Mouse (Mus musculus) liver, embryonic 13.5 days (tissue): Measurements from ENCODE around the gene Arid1b. TPM values are rescaled to one million over a fixed set of nuclear protein-coding genes. Genes with fewer than 3 reads are reported as not detected.

Experiments
- ATAC-seq: fragments of 200-750 bp; cut with Nextera tagmentation; 2 replicates; pipeline ENCODE4 v1.8.0; 2017; ENCODE audit warnings: low read depth, mild to moderate bottlenecking, moderate number of reproducible peaks, moderate library complexity
- DNase-seq: peaks from one replicate; pipeline ENCODE4 v3.0.0; 2022
- H3K27ac ChIP-seq: fragments of 300-500 bp; sonication (generic); 2 replicates; pipeline ENCODE4 v1.5.1; 2015; ENCODE audit warnings: moderate library complexity, mild to moderate bottlenecking, inconsistent platforms
- H3K27me3 ChIP-seq: fragments of 300-500 bp; sonication (generic); 2 replicates; pipeline ENCODE4 v1.6.1; 2015; ENCODE audit warnings: mild to moderate bottlenecking, inconsistent platforms
- H3K36me3 ChIP-seq: fragments of 300-500 bp; sonication (generic); 2 replicates; pipeline ENCODE4 v1.6.1; 2015; ENCODE audit warnings: mild to moderate bottlenecking, inconsistent platforms
- H3K4me1 ChIP-seq: fragments of 300-500 bp; sonication (generic); replicated peaks from 2 replicates; pipeline ENCODE4 v1.6.1; 2015; ENCODE audit warnings: inconsistent platforms
- H3K4me2 ChIP-seq: fragments of 300-500 bp; sonication (generic); 2 replicates; pipeline ENCODE4 v1.6.1; 2015; ENCODE audit warnings: inconsistent platforms, mild to moderate bottlenecking, moderate library complexity
- H3K4me3 ChIP-seq: fragments of 300-500 bp; sonication (generic); replicated peaks from 2 replicates; pipeline ENCODE4 v1.5.1; 2015; ENCODE audit warnings: mild to moderate bottlenecking, inconsistent platforms
- H3K9ac ChIP-seq: fragments of 300-500 bp; sonication (generic); 2 replicates; pipeline ENCODE4 v1.6.1; 2015; ENCODE audit warnings: mild to moderate bottlenecking, inconsistent platforms
- H3K9me3 ChIP-seq: fragments of 300-500 bp; sonication (generic); replicated peaks from 2 replicates; pipeline ENCODE4 v1.6.1; 2016; ENCODE audit warnings: inconsistent platforms
- WGBS: fragments of 180-500 bp; shearing (Covaris S2); methylation state at CpG from one replicate; pipeline ENCODE4 v1.1.7; 2015; ENCODE audit not compliant: insufficient replicate concordance; 5-methylcytosine and 5-hydroxymethylcytosine counted together
- polyA plus RNA-seq: library from polyadenylated mRNA; unstranded; fragments of >200 nt; fragmentation: Nextera tagmentation; extraction: Ambion mirVana; gene quantifications from 2 replicates; pipeline ENCODE4 v1.2.1, GENCODE M21; 2015

The Arid1b gene
- polyA plus RNA-seq, 1 experiment from 2014 or later = 2.0 TPM

- Histone ChIP-seq H3K9ac (no peak overlapping the region), H3K9me3 (no peaks in the 10 kb centered on the region), H3K4me2 (no peak overlapping the region), H3K36me3 (no peaks in the 10 kb centered on the region), H3K27ac (no peak overlapping the region), H3K4me3 (no peak overlapping the region), H3K27me3 (no peaks in the 10 kb centered on the region), H3K4me1 (peaks cover 2% of the 10 kb centered on the region)
- ATAC-seq (no peak), DNase-seq (no peak)
- 66% methylated on average over 8 of the region's 8 CpGs for WGBS
Observed at GRCm38 (mm10) chr17:5372951-5373350, 378.8 kb downstream of the Arid1b start.

GRCm38 (mm10) chr17:5377151-5377929, 383.2 kb downstream of the Arid1b start:
- no peak for DNase-seq
- no peak overlapping the region for H3K27ac ChIP-seq
- no peak overlapping the region for H3K4me3 ChIP-seq
- H3K4me1 ChIP-seq = peaks cover 5% of the 10 kb centered on the region
- 0 out of 2 replicates have a peak overlapping the region, but pooled peaks have one; percentile 5 for H3K4me2 ChIP-seq
- WGBS = 24% methylated on average over 11 of the region's 11 CpGs
- H3K27me3 ChIP-seq = no peaks in the 10 kb centered on the region
- H3K36me3 ChIP-seq = no peaks in the 10 kb centered on the region
- H3K9me3 ChIP-seq = no peaks in the 10 kb centered on the region
- ATAC-seq = no peak
- no peak overlapping the region for H3K9ac ChIP-seq

- no peaks in the 10 kb centered on the region for H3K36me3 ChIP-seq
- H3K4me3 ChIP-seq = no peak overlapping the region
- WGBS = 25% methylated on average over 7 of the region's 7 CpGs
- no peaks in the 10 kb centered on the region for H3K27me3 ChIP-seq
- no peak overlapping the region for H3K9ac ChIP-seq
- H3K27ac ChIP-seq = no peak overlapping the region
- peak; percentile 50 for DNase-seq
- H3K9me3 ChIP-seq = no peaks in the 10 kb centered on the region
- 0 out of 2 replicates have a peak overlapping the region, but pooled peaks have one; percentile 5 for H3K4me2 ChIP-seq
- no peak for ATAC-seq
- peaks cover 5% of the 10 kb centered on the region for H3K4me1 ChIP-seq
Observed at GRCm38 (mm10) chr17:5377930-5378310, 383.8 kb downstream of the Arid1b start.

GRCm38 (mm10) chr17:5385694-5386093, 391.6 kb downstream of the Arid1b start:
- Histone ChIP-seq H3K4me3 (no peak overlapping the region), H3K9ac (no peak overlapping the region), H3K9me3 (no peaks in the 10 kb centered on the region), H3K27ac (no peak overlapping the region), H3K4me2 (no peak overlapping the region), H3K27me3 (no peaks in the 10 kb centered on the region), H3K4me1 (no peaks in the 10 kb centered on the region), H3K36me3 (no peaks in the 10 kb centered on the region)
- DNase-seq (no peak), ATAC-seq (no peak)
- 61% methylated on average over 1 of the region's 1 CpGs for WGBS

GRCm38 (mm10) chr17:5386885-5387545, 392.9 kb downstream of the Arid1b start:
- Histone ChIP-seq H3K9me3 (no peaks in the 10 kb centered on the region), H3K4me2 (no peak overlapping the region), H3K4me3 (no peak overlapping the region), H3K4me1 (no peaks in the 10 kb centered on the region), H3K36me3 (no peaks in the 10 kb centered on the region), H3K9ac (no peak overlapping the region), H3K27me3 (no peaks in the 10 kb centered on the region), H3K27ac (no peak overlapping the region)
- DNase-seq (no peak), ATAC-seq (no peak)
- 75% methylated on average over 12 of the region's 12 CpGs for WGBS

GRCm38 (mm10) chr17:5388351-5388750, 394.2 kb downstream of the Arid1b start:
- 60% methylated on average over 3 of the region's 3 CpGs for whole genome bisulfite sequencing
- no peaks in the 10 kb centered on the region for H3K36me3 ChIP-seq
- DNase-seq = no peak

GRCm38 (mm10) chr17:5390682-5391081, 396.6 kb downstream of the Arid1b start:
- DNase-seq = no peak
- H3K4me3 ChIP-seq = no peak overlapping the region
- H3K27ac ChIP-seq = no peak overlapping the region
- no peaks in the 10 kb centered on the region for H3K9me3 ChIP-seq
- no peak overlapping the region for H3K9ac ChIP-seq
- H3K4me1 ChIP-seq = no peaks in the 10 kb centered on the region
- no peaks in the 10 kb centered on the region for H3K36me3 ChIP-seq
- H3K27me3 ChIP-seq = no peaks in the 10 kb centered on the region
- ATAC-seq = no peak
- H3K4me2 ChIP-seq = no peak overlapping the region
- WGBS = 68% methylated on average over 10 of the region's 10 CpGs

More at GRCm38 (mm10) chr17:5388351-5388750, 394.2 kb downstream of the Arid1b start:
- Histone ChIP-seq H3K9me3 (no peaks in the 10 kb centered on the region), H3K4me3 (no peak overlapping the region), H3K27ac (no peak overlapping the region), H3K4me2 (no peak overlapping the region), H3K27me3 (no peaks in the 10 kb centered on the region), H3K9ac (no peak overlapping the region), H3K4me1 (no peaks in the 10 kb centered on the region)
- ATAC-seq = no peak

GRCm38 (mm10) chr17:5395454-5396205, 401.5 kb downstream of the Arid1b start:
- Histone ChIP-seq H3K27me3 (peaks cover 3% of the 10 kb centered on the region; the same call in 1 of the 2 replicates), H3K27ac (no peak overlapping the region), H3K4me3 (no peak overlapping the region), H3K4me2 (no peak overlapping the region), H3K9me3 (no peaks in the 10 kb centered on the region), H3K4me1 (peaks cover 4% of the 10 kb centered on the region), H3K9ac (no peak overlapping the region), H3K36me3 (no peaks in the 10 kb centered on the region)
- 72% methylated on average over 16 of the region's 16 CpGs for WGBS
- ATAC-seq (no peak), DNase-seq (no peak)

GRCm38 (mm10) chr17:5396213-5396612, 402.1 kb downstream of the Arid1b start:
- Histone ChIP-seq H3K9me3 (no peaks in the 10 kb centered on the region), H3K27me3 (peaks cover 3% of the 10 kb centered on the region; the same call in 1 of the 2 replicates), H3K27ac (no peak overlapping the region), H3K36me3 (no peaks in the 10 kb centered on the region), H3K4me1 (peaks cover 7% of the 10 kb centered on the region), H3K4me3 (no peak overlapping the region), H3K9ac (no peak overlapping the region), H3K4me2 (no peak overlapping the region)
- 65% methylated on average over 5 of the region's 5 CpGs for WGBS
- no peak for ATAC-seq
- DNase-seq = no peak
